Mouse (Mus musculus): ENCODE measurements around the gene Cbr4.

Gene Cbr4

DNA sequence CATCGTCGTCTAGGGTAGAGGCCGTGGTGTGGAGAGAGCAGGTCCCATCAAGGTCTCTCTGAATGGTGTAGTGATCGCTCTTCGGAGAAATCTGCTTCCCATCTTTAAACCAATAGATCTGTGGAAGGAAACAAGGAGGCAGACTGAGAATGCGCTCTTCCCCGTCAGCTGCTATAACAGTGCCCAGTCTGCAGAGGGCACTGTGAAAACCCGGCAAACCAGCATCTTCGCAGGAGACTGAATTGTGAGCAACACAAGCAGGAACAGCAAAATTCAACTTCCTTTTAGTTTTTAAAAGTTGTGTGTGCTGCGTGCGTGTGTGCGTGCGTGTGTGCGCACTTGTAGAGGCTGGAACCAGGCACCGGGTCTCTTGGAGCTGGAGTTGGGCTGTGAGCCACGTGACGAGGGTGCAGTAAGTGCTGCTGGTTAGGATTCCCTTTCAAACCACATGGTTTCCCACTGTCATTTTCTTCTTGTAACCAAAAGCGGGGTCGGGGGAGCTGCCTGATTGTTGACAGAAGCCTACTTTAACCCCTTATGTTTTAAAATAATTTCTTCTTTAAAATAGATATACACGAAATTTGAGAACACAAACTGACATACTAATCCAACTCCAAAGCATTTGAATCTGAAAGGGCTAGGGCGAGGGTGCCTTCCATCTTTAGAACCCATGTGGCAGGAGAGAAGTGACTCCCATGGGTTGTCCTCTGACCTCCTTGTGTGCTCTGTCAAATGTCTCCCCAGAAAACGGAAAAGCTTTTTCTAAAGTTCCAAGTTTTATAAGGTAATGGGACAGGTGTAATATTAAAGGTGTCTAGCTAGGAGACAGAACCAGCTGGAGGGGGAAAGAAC is 44.6 kb downstream of the Cbr4 start:
- in situ Hi-C loops (cut with MboI; ENCODE audit: low pct_unique_long_range_greater_than_20kb in 1 of 2, low sequenced_read_pairs in 2 of 2, unreplicated experiment in 1 of 2): loop anchor here (10.0 to 25.0 kb wide), 3 partner anchors 155 to 530 kb away; no protein-coding TSS in a partner anchor

DNA sequence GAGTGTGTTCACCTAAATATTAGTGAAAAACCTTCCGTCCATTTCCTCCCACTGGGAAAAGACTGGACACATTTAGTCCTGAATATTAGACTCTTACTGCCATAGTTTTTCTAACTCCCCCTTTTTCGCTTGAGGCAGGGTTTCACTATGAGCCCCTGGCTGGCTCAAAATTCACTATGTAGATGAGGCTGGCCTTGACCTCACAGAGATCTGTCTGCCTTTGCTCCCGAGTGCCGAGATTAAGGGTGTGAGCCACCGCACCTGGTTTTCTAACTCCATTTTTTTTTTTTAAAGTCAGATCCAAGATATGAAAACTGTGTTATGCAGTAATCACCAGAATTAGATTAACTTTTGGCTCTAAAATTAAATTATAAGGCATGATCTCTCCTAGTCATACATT is 45.3 kb downstream of the Cbr4 start:
- in situ Hi-C loops (cut with MboI; ENCODE audit: low pct_unique_long_range_greater_than_20kb in 1 of 2, low sequenced_read_pairs in 2 of 2, unreplicated experiment in 1 of 2): loop anchor here (10.0 to 25.0 kb wide), 3 partner anchors 154 to 529 kb away; no protein-coding TSS in a partner anchor

- in situ Hi-C loops (cut with MboI; ENCODE audit: low pct_unique_long_range_greater_than_20kb in 1 of 2, low sequenced_read_pairs in 2 of 2, unreplicated experiment in 1 of 2): loop anchor here (10.0 to 25.0 kb wide), 3 partner anchors 154 to 529 kb away; no protein-coding TSS in a partner anchor
These were observed 45.9 kb downstream of the Cbr4 start for GRCm38 (mm10) chr8:61533356-61533926.

GRCm38 (mm10) chr8:61535472-61535871 is 47.9 kb downstream of the Cbr4 start:
- in situ Hi-C loops (cut with MboI; ENCODE audit: low pct_unique_long_range_greater_than_20kb in 1 of 2, low sequenced_read_pairs in 2 of 2, unreplicated experiment in 1 of 2): loop anchor here (5.0 to 25.0 kb wide), 4 partner anchors 152 to 527 kb away; no protein-coding TSS in a partner anchor

DNA sequence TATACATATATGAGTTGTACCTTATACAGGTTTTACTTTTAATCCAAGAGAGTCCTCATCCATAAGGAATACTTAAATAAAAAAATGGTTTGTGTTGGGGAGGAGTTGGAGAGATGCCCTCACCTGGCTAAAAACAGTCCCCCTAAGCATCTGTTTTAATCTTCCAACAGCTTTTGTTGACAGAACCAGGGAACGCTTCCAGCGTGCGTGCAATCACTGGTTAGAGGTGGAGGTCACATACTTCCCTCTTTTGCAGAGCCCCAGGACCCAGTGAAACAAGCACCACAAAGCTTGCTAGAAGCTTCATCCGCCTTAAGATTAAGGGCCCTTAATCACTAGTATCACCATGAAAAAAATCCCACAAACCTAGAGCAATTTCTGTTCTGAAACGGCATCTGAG is 49.9 kb downstream of the Cbr4 start:
- in situ Hi-C loops (cut with MboI; ENCODE audit: low pct_unique_long_range_greater_than_20kb in 1 of 2, low sequenced_read_pairs in 2 of 2, unreplicated experiment in 1 of 2): loop anchor here (5.0 to 25.0 kb wide), 4 partner anchors 150 to 525 kb away; no protein-coding TSS in a partner anchor

GRCm38 (mm10) chr8:61539828-61540500 is 52.4 kb downstream of the Cbr4 start:
- in situ Hi-C loops (cut with MboI; ENCODE audit: low pct_unique_long_range_greater_than_20kb in 1 of 2, low sequenced_read_pairs in 2 of 2, unreplicated experiment in 1 of 2): loop anchor here (5.0 to 25.0 kb wide), 4 partner anchors 147 to 522 kb away; no protein-coding TSS in a partner anchor

- in situ Hi-C loops (cut with MboI; ENCODE audit: low pct_unique_long_range_greater_than_20kb in 1 of 2, low sequenced_read_pairs in 2 of 2, unreplicated experiment in 1 of 2): loop anchor here (25.0 kb wide), 2 partner anchors 138 to 513 kb away; no protein-coding TSS in a partner anchor
These were observed 62.1 kb downstream of the Cbr4 start for GRCm38 (mm10) chr8:61549585-61549984.

GRCm38 (mm10) chr8:61550006-61550748 is 62.6 kb downstream of the Cbr4 start:
- in situ Hi-C loops (cut with MboI; ENCODE audit: low pct_unique_long_range_greater_than_20kb in 1 of 2, low sequenced_read_pairs in 2 of 2, unreplicated experiment in 1 of 2): no loop called here

DNA sequence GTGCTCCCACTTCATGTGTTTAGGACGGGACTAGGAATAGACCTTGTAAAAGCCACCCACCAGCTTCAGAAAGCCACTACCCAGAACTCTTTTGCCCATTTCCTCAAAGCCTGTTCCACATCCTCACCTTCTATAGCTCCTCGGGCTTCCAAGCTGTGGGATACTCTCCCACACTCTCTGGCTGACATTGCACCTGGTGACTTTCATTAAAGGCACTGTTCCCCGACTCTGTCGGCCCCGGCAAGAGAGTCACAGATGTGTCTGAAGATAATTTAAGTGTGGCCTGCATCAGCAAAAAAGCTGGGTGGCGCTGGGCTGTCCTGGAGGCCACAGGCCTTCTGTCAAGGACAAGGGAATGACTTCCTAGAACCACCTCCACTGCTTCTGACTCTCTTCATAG is 64.7 kb downstream of the Cbr4 start:
- in situ Hi-C loops (cut with MboI; ENCODE audit: low pct_unique_long_range_greater_than_20kb in 1 of 2, low sequenced_read_pairs in 2 of 2, unreplicated experiment in 1 of 2): no loop called here

GRCm38 (mm10) chr8:61552755-61553402 is 65.3 kb downstream of the Cbr4 start:
- in situ Hi-C loops (cut with MboI; ENCODE audit: low pct_unique_long_range_greater_than_20kb in 1 of 2, low sequenced_read_pairs in 2 of 2, unreplicated experiment in 1 of 2): no loop called here

DNA sequence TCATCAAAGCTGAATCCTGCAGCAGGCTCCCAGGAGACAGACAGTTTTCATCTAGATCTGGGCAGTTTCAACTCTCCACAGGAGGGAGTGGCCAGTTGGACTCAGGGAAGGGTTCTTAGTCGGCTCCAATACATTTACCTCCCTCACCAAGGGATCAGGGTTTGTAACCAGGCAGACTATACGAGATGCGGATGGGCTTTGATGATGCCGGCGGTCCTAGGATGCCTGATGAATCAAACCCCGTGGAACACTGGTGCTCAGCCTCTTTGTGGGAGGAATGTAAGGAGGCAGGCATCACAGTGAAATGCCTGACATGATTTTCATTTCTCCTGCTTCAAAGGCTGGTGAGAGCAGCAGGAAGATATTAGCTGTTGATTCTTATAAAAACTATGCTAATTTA is 67.8 kb downstream of the Cbr4 start:
- in situ Hi-C loops (cut with MboI; ENCODE audit: low pct_unique_long_range_greater_than_20kb in 1 of 2, low sequenced_read_pairs in 2 of 2, unreplicated experiment in 1 of 2): no loop called here

- in situ Hi-C loops (cut with MboI; ENCODE audit: low pct_unique_long_range_greater_than_20kb in 1 of 2, low sequenced_read_pairs in 2 of 2, unreplicated experiment in 1 of 2): no loop called here
These were observed 68.7 kb downstream of the Cbr4 start for GRCm38 (mm10) chr8:61556219-61556618.
